ENCODE assay signal across 8 mouse cellular contexts in the genomic region with DNA sequence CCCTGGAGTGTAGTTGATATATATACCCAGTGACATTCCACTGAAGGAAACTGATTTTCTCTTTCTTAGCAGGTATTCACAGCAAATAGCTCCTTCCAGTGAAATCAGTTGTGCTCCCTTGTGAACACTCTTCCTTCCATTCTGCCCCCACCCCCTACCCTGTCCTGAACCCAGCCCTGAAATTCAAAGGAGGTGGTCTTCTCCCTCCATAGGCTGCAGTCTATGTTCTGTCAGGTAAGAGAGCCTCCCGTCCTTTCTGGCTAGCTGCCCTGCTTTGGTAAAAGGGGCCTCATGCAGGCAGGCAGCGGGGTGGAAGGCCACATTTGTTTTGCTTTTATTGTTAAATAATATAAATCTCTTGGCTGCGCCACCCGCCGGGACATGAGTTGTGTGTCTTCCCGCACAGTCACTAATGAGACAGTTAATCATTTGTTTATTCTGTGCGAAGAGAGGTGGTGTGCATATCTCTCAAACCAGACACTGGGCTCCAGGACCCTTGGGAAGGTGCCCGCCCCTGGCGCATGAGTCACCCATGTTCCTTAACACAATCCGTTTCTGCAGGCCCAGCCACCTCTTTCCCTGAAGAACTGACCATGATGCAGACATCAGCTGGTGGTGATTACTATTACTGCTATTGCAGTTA.
DNase-seq lines count a peak whose midpoint lies in the region; ATAC-seq and TF ChIP-seq lines count a peak whose summit lies in the region.

No protein-coding gene starts in this region.

- peak; percentile 4 for DNase-seq in kidney, postnatal 0 days (ENCODE audit: low spot score)
- DNase-seq in kidney, adult 8-10 months, result no peak
- DNase-seq in embryonic facial prominence, embryonic 11.5 days (ENCODE audit: low spot score), result peak; percentile 4
- DNase-seq in adipocyte (ENCODE audit: low spot score), result no peak
- no peak for DNase-seq in right cerebral cortex, adult 2 months (ENCODE audit: low spot score in 2 of 2)
- no peak for DNase-seq in frontal cortex, adult 2 months (ENCODE audit: extremely low spot score in 1 of 2, low spot score in 1 of 2)

- no peak overlapping the region for H3K4me3 ChIP-seq in kidney, postnatal 0 days (replicated peaks; ENCODE audit: low read depth, low read length)
- no peak overlapping the region for H3K4me3 ChIP-seq in embryonic facial prominence, embryonic 11.5 days (ENCODE audit: low read depth, low read length)
- H3K4me3 ChIP-seq in hindbrain, embryonic 15.5 days, result no peak overlapping the region
- H3K4me3 ChIP-seq in midbrain, embryonic 15.5 days, result no peak overlapping the region

- H3K4me2 ChIP-seq in kidney, postnatal 0 days (ENCODE audit: low read length), result no peak overlapping the region
- no peak overlapping the region for H3K4me2 ChIP-seq in embryonic facial prominence, embryonic 11.5 days (ENCODE audit: low read depth, low read length)
- H3K4me2 ChIP-seq in hindbrain, embryonic 15.5 days, result no peak overlapping the region
- no peak overlapping the region for H3K4me2 ChIP-seq in midbrain, embryonic 15.5 days

- TF ChIP-seq CTCF in kidney, postnatal 0 days (IDR thresholded peaks at IDR 0.05; ENCODE audit: low read depth), result no peak

- no peak for ATAC-seq in kidney, postnatal 0 days (replicated peaks; ENCODE audit: low FRiP score, low read depth)
- ATAC-seq in embryonic facial prominence, embryonic 11.5 days (replicated peaks; ENCODE audit: insufficient number of reproducible peaks, low FRiP score, low TSS enrichment, low read depth), result peak; percentile 85
- ATAC-seq in hindbrain, embryonic 15.5 days (ENCODE audit: low FRiP score, low read depth), result peak; percentile 59; the same call in 1 of the 2 replicates
- ATAC-seq in midbrain, embryonic 15.5 days (replicated peaks), result peak; percentile 62

- H3K4me1 ChIP-seq in kidney, postnatal 0 days (replicated peaks; ENCODE audit: insufficient read depth, low read length), result peaks cover 6% of the 10 kb centered on the region; the same call in 1 of the 2 replicates
- H3K4me1 ChIP-seq in embryonic facial prominence, embryonic 11.5 days (ENCODE audit: control insufficient read depth, insufficient read depth, low read length), result no peaks in the 10 kb centered on the region; the same call in 1 of the 2 replicates
- peaks cover 16% of the 10 kb centered on the region for H3K4me1 ChIP-seq in hindbrain, embryonic 15.5 days (replicated peaks)
- peaks cover 22% of the 10 kb centered on the region for H3K4me1 ChIP-seq in midbrain, embryonic 15.5 days

- H3K27me3 ChIP-seq in kidney, postnatal 0 days (ENCODE audit: insufficient read depth, low read length), result no peaks in the 10 kb centered on the region
- H3K27me3 ChIP-seq in embryonic facial prominence, embryonic 11.5 days (ENCODE audit: control insufficient read depth, insufficient read depth, low read length), result no peaks in the 10 kb centered on the region
- H3K27me3 ChIP-seq in hindbrain, embryonic 15.5 days, result no peaks in the 10 kb centered on the region
- H3K27me3 ChIP-seq in midbrain, embryonic 15.5 days (replicated peaks), result no peaks in the 10 kb centered on the region

- H3K27ac ChIP-seq in kidney, postnatal 0 days, result no peak overlapping the region
- no peak overlapping the region for H3K27ac ChIP-seq in embryonic facial prominence, embryonic 11.5 days (replicated peaks; ENCODE audit: low read depth, low read length)
- peak overlapping the region; percentile 54; the same call in 1 of the 2 replicates for H3K27ac ChIP-seq in hindbrain, embryonic 15.5 days (replicated peaks)
- H3K27ac ChIP-seq in midbrain, embryonic 15.5 days, result peak overlapping the region; percentile 67

- no peaks in the 10 kb centered on the region for H3K9me3 ChIP-seq in kidney, postnatal 0 days (replicated peaks; ENCODE audit: low read length)
- no peaks in the 10 kb centered on the region for H3K9me3 ChIP-seq in embryonic facial prominence, embryonic 11.5 days (replicated peaks; ENCODE audit: control insufficient read depth, low read length)
- no peaks in the 10 kb centered on the region for H3K9me3 ChIP-seq in hindbrain, embryonic 15.5 days
- H3K9me3 ChIP-seq in midbrain, embryonic 15.5 days, result no peaks in the 10 kb centered on the region

- no peak overlapping the region for H3K9ac ChIP-seq in kidney, postnatal 0 days (ENCODE audit: low read depth, low read length)
- no peak overlapping the region for H3K9ac ChIP-seq in embryonic facial prominence, embryonic 11.5 days (replicated peaks; ENCODE audit: low read length)
- H3K9ac ChIP-seq in hindbrain, embryonic 15.5 days, result no peak overlapping the region
- H3K9ac ChIP-seq in midbrain, embryonic 15.5 days, result no peak overlapping the region

- no peaks in the 10 kb centered on the region for H3K36me3 ChIP-seq in kidney, postnatal 0 days (ENCODE audit: insufficient read depth, low read length)
- no peaks in the 10 kb centered on the region for H3K36me3 ChIP-seq in embryonic facial prominence, embryonic 11.5 days (replicated peaks; ENCODE audit: control insufficient read depth, insufficient read depth, low read depth, low read length)
- no peaks in the 10 kb centered on the region for H3K36me3 ChIP-seq in hindbrain, embryonic 15.5 days
- no peaks in the 10 kb centered on the region for H3K36me3 ChIP-seq in midbrain, embryonic 15.5 days (replicated peaks)

- 26% methylated on average over 10 of the region's 10 CpGs for WGBS in kidney, postnatal 0 days
- WGBS in embryonic facial prominence, embryonic 11.5 days, result 36% methylated on average over 10 of the region's 10 CpGs
- WGBS in hindbrain, embryonic 15.5 days, result 13% methylated on average over 10 of the region's 10 CpGs
- WGBS in midbrain, embryonic 15.5 days, result 28% methylated on average over 10 of the region's 10 CpGs

Comparison
In these comparisons a context has a peak if more than half of its experiments do, and no peak if none do; other contexts are left out.
1. DNase-seq: peak in kidney, postnatal 0 days (single experiment) and embryonic facial prominence, embryonic 11.5 days (single experiment); none in kidney, adult 8-10 months (0 of 2), adipocyte (single experiment), right cerebral cortex, adult 2 months (0 of 2) and frontal cortex, adult 2 months (0 of 2).
2. H3K27ac ChIP-seq: peak in hindbrain, embryonic 15.5 days (single experiment) and midbrain, embryonic 15.5 days (single experiment); none in kidney, postnatal 0 days (single experiment) and embryonic facial prominence, embryonic 11.5 days (single experiment).